Mouse (Mus musculus) granulocyte monocyte progenitor cell, adult 5-6 weeks (primary cell): Measurements from ENCODE around the gene Pdx1. TPM values are rescaled to one million over a fixed set of nuclear protein-coding genes. Genes with fewer than 3 reads are reported as not detected.

ENCODE experiments used
- ATAC-seq: replicated peaks from 2 replicates; pipeline ENCODE4 v1.8.0; 2016; ENCODE audit warnings: mild to moderate bottlenecking, moderate TSS enrichment, inconsistent platforms; ENCODE audit not compliant: poor library complexity, severe bottlenecking
- total RNA-seq, 2 experiments: library from RNA; stranded (forward) in 1 of 2; stranded (reverse) in 1 of 2; fragments of 200-712, 200-1000 nt in 1 of 2; fragments of >200 nt in 1 of 2; fragmentation: Nextera tagmentation in 1 of 2; gene quantifications; 2 replicates each; pipeline ENCODE4 v1.2.3; 2014 to 2017

The Pdx1 gene
- not detected in 2 replicates for total RNA-seq (2014; fragmentation: Nextera tagmentation)
- not detected in 2 replicates for total RNA-seq (2017)

DNA sequence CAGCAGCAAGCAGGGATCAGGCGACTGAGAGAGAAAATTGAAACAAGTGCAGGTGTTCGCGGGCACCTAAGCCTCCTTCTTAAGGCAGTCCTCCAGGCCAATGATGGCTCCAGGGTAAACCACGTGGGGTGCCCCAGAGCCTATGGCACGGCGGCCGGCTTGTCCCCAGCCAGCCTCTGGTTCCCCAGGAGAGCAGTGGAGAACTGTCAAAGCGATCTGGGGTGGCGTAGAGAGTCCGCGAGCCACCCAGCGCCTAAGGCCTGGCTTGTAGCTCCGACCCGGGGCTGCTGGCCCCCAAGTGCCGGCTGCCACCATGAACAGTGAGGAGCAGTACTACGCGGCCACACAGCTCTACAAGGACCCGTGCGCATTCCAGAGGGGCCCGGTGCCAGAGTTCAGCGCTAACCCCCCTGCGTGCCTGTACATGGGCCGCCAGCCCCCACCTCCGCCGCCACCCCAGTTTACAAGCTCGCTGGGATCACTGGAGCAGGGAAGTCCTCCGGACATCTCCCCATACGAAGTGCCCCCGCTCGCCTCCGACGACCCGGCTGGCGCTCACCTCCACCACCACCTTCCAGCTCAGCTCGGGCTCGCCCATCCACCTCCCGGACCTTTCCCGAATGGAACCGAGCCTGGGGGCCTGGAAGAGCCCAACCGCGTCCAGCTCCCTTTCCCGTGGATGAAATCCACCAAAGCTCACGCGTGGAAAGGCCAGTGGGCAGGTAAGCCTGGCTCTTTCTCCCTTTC, at the start of gene Pdx1:
Gene Pdx1, plus strand, starts transcription at position 34 of the 747 bp plus-strand sequence.
- ATAC-seq, result no peak; the same call in 1 of the 2 replicates

DNA sequence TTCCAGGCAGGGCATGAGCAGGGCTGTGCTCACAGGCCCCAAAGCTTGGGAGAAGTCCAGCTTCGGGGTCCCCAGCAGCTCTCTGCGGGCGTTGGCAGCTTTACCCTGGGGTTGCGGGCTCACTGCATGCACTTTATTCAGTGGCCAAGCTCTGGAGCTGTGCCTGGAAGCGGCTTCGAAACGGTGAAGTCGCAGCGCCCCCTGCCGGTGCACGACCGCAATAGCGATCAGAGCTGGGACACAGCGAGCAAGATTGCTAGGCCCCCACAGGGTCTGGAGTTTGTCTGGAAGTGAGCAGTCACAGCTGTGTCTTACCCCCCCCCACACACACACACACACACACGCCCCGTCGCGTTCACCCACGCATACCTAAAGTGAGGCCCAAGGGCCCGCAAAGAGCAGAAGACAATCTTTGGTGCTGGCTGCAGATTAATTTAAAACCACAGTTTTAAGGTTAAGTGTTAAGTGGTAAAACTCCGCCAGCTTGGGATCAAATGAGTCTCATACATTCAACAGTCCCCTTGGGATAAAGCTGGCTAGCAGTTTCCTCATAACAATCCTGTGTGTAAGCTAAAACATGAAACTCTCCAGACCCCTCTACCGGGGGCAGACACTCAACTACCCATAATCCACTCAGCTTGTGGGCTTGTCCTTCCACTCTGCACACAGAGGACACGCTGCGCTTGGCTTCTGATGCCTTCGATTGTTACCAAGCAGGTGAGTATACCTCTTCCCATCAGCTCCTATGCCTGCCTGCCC, 42.2 kb upstream of the Pdx1 start:
- peak; percentile 92 for ATAC-seq

GRCm38 (mm10) chr5:147235406-147236309, 34.1 kb upstream of the Pdx1 start:
- ATAC-seq, result no peak

DNA sequence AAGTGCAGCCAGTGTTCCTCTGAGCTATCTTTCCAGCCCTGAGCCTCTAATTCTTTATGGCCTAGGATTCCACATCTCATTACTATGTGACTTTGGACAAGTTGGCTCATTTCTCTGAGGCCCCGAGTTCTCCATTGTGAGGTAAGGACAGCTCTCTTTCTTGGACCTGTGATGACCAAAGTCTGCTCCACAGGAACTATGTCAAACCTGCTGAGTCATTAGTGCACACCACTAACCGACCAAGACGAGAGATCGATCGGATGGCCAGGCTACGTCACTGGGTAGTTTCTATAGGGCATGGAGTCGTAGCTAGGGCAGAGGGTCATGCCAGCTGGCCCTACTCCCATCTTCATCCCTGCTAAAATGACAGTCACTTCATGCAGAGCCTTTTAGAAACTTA, 25.9 kb upstream of the Pdx1 start:
- ATAC-seq, result no peak

GRCm38 (mm10) chr5:147260189-147260588, 9.6 kb upstream of the Pdx1 start:
- no peak for ATAC-seq

DNA sequence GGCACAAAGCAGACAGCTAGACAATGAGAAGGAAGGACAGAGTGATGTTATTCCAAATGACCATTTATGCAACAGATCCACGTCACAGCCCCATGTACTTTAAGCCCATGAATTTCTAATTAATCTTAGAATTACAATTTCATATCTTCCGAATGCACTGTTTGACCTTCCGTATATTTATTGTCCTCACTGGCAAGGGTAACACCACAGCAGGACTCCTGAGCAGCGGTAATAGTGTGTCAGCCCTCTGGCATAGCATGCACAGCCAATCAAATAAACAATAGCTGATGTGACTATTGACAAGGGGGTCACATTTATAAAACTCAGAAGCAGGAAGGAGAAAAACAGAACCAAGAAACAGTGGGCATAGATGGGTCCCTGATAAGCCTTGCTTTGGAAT, 9.0 kb upstream of the Pdx1 start:
- no peak for ATAC-seq

DNA sequence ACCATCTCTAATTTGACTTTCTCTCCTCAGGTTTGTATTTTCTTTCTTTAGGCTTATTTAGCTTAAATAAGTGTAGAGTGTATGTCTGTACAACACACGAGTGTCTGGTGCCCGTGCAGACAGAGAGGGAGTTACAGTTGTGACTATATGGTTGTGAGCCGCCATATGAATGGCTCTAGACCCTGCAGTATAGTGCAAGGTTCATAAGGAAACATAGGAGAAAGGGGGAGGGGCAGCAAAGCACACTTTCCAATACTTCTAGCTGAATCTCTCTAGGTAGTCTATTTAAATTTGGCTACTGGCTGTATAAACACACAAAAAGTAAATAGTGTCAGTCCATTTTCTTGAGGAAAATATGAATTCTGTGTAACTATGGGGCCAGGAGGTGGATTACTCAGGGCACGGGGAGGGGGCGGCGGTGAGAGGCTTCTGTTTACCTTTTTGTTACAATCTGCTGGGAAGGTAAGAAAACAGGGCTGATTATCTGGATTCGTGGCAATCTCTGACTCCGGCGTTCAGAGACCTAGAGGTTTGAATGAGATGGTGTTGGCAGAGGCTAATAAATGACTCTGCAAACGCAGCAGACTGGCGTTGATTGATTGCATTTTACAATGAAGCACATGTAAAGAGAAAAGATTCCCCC, 7.7 kb upstream of the Pdx1 start:
- no peak for ATAC-seq

GRCm38 (mm10) chr5:147263945-147264344, 5.8 kb upstream of the Pdx1 start:
- ATAC-seq, result no peak

GRCm38 (mm10) chr5:147267434-147267833, 2.3 kb upstream of the Pdx1 start:
- no peak for ATAC-seq

DNA sequence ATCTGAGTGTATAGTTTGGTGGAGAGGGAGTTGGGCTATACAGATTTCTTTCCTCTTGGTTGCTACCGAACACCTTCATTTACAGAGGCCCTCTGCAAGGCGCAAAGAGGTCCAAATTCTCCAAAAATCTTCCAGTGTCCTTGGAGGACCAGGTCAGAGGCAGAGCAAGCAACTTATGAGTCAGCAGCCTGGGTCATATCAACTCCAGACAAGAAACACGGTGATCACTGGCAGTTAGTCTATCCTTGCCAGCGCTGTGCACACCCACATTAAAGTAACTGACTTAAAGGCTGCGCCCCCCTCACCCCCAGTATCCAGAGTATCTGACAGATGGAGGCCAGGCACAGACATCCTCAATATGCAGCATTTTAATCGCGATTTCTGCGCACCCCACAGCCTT, 1.0 kb upstream of the Pdx1 start:
- no peak for ATAC-seq

- no peak for ATAC-seq
Measured at GRCm38 (mm10) chr5:147269371-147269770, 388 bp upstream of the Pdx1 start.

- no peak for ATAC-seq
Measured at GRCm38 (mm10) chr5:147270673-147271655, 1.2 kb downstream of the Pdx1 start.

- ATAC-seq, result no peak
Measured at GRCm38 (mm10) chr5:147272046-147272807, 2.5 kb downstream of the Pdx1 start.

DNA sequence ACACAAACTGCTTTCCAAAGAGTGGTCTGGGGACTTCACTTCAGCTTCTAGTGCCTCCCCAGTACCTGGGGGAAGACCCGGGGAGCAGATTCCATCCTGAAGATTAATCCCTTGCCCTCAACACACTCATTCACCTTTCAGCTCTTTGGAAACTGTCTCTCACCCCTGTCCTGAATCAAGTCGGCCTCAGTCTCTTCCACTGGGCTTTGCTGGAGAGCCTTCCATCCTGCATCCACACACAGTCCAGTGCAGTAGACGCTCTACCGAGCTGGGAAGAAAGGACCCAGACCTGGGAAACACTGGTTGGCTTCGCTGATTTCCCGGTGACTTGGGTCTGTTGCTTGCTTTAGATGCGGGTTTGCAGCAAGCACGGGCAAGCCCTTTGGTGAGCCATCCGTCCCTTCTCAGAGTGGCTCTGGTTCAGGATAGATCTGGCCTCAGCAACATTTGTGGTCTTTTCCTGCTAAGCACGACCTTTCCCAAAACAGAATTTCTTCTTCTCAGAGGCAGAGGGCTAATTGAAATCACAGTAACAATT, 3.1 kb downstream of the Pdx1 start:
- ATAC-seq, result no peak

- peak; percentile 70 for ATAC-seq
Measured at GRCm38 (mm10) chr5:147274174-147275141, 4.7 kb downstream of the Pdx1 start.

GRCm38 (mm10) chr5:147275761-147276160, 6.0 kb downstream of the Pdx1 start:
- ATAC-seq, result no peak
